Mouse (Mus musculus) layer of hippocampus, postnatal 25 days (tissue): Measurements from ENCODE around the gene Lag3. TPM values are rescaled to one million over a fixed set of nuclear protein-coding genes. Genes with fewer than 3 reads are reported as not detected.
A peak's percentile ranks its signal among the peaks of the same experiment; 100 is the strongest.

Experiments
- DNase-seq, 2 experiments: peaks; one replicate each; pipeline ENCODE4 v3.0.0; 2022; ENCODE audit warnings: mixed read lengths in 2 of 2, low spot score in 1 of 2; ENCODE audit errors: extremely low spot score in 1 of 2
- total RNA-seq, 2 experiments: library from RNA; stranded (reverse); gene quantifications; 2 replicates each; pipeline ENCODE4 v1.2.3; 2021

The Lag3 gene
- total RNA-seq, 2 experiments from 2014 or later, result 2.4 to 2.6 TPM

GRCm38 (mm10) chr6:124861802-124862201 lies 49.7 kb downstream of the Lag3 start:
- DNase-seq, result no peak

GRCm38 (mm10) chr6:124861266-124861665 lies 50.2 kb downstream of the Lag3 start:
- no peak for DNase-seq

GRCm38 (mm10) chr6:124860511-124860910 lies 51.0 kb downstream of the Lag3 start:
- DNase-seq, result no peak

- DNase-seq, result peak; percentile 83 to 96
Observed at GRCm38 (mm10) chr6:124859725-124860124, 51.8 kb downstream of the Lag3 start.

GRCm38 (mm10) chr6:124858561-124859318 lies 52.8 kb downstream of the Lag3 start:
- DNase-seq, result no peak

GRCm38 (mm10) chr6:124857840-124858530 lies 53.5 kb downstream of the Lag3 start:
- no peak for DNase-seq

GRCm38 (mm10) chr6:124856916-124857839 lies 54.3 kb downstream of the Lag3 start, which contains the start of gene P3h3:
Gene P3h3, minus strand, starts transcription at chr6:124857752.
- DNase-seq, result peak; percentile 74 to 78

GRCm38 (mm10) chr6:124856321-124856720 lies 55.2 kb downstream of the Lag3 start:
- DNase-seq, result no peak

GRCm38 (mm10) chr6:124854647-124855046 lies 56.9 kb downstream of the Lag3 start:
- DNase-seq, result no peak

Other genes starting within 250 kb of the Lag3 start
- 10 to 100 TPM; 30.9 to 34.0 TPM for gene Lpcat3, start 248.7 kb downstream of the Lag3 start, total RNA-seq
- gene Emg1, start 199.5 kb downstream of the Lag3 start, total RNA-seq, result 10 to 100 TPM; 51.3 to 54.4 TPM
- 100 to 1,000 TPM; 120 to 124 TPM for gene Phb2, start 199.4 kb downstream of the Lag3 start, total RNA-seq
- 1 to 10 TPM; 2.9 to 4.0 TPM for gene Ptpn6, start 173.0 kb downstream of the Lag3 start, total RNA-seq
- 100 to 1,000 TPM; 350 to 372 TPM for gene Grcc10, start 170.3 kb downstream of the Lag3 start, total RNA-seq
- under 1 TPM in 1 of 2 experiments, not detected in 1; 0.71 TPM for gene Gm45234, start 155.7 kb downstream of the Lag3 start, total RNA-seq
- 100 to 1,000 TPM; 134 to 159 TPM for gene Atn1, start 155.2 kb downstream of the Lag3 start, total RNA-seq
- 1,000 to 10,000 TPM in 1 of 2 experiments, 100 to 1,000 TPM in 1; 947 to 1,030 TPM for gene Eno2, start 142.0 kb downstream of the Lag3 start, total RNA-seq
- gene Lrrc23, start 132.0 kb downstream of the Lag3 start, total RNA-seq, result 1 to 10 TPM; 1.7 TPM
- 1 to 10 TPM; 4.5 to 6.0 TPM for gene Spsb2, start 103.0 kb downstream of the Lag3 start, total RNA-seq
- 100 to 1,000 TPM; 685 to 811 TPM for gene Tpi1, start 97.4 kb downstream of the Lag3 start, total RNA-seq
- gene Usp5, start 82.2 kb downstream of the Lag3 start, total RNA-seq, result 100 to 1,000 TPM; 164 to 183 TPM
- gene Cdca3, start 82.2 kb downstream of the Lag3 start, total RNA-seq, result 1 to 10 TPM; 1.1 to 1.2 TPM
- gene Gnb3, start 71.4 kb downstream of the Lag3 start, total RNA-seq, result under 1 TPM in 1 of 2 experiments, not detected in 1; 0.26 TPM
- gene P3h3, start 54.0 kb downstream of the Lag3 start, total RNA-seq, result 10 to 100 TPM; 18.5 to 30.1 TPM
- gene Gpr162, start 47.7 kb downstream of the Lag3 start, total RNA-seq, result 100 to 1,000 TPM; 184 to 196 TPM
- gene Cd4, start 23.5 kb downstream of the Lag3 start, total RNA-seq, result under 1 TPM; 0.22 to 0.26 TPM
- 1,000 to 10,000 TPM; 1,178 to 1,233 TPM for gene Ptms, start 8.4 kb upstream of the Lag3 start, total RNA-seq
- gene Mlf2, start 19.7 kb upstream of the Lag3 start, total RNA-seq, result 100 to 1,000 TPM; 670 to 704 TPM
- gene Cops7a, start 53.8 kb upstream of the Lag3 start, total RNA-seq, result 100 to 1,000 TPM; 144 to 151 TPM
- 100 to 1,000 TPM; 139 to 188 TPM for gene Pianp, start 85.0 kb upstream of the Lag3 start, total RNA-seq
- 10 to 100 TPM; 42.4 to 49.6 TPM for gene Zfp384, start 97.4 kb upstream of the Lag3 start, total RNA-seq
- gene Ing4, start 128.1 kb upstream of the Lag3 start, total RNA-seq, result 10 to 100 TPM; 61.4 to 61.5 TPM
- gene Acrbp, start 138.0 kb upstream of the Lag3 start, total RNA-seq, result 10 to 100 TPM in 1 of 2 experiments, 1 to 10 TPM in 1; 8.2 to 12.4 TPM
- under 1 TPM; 0.35 to 0.96 TPM for gene Lpar5, start 156.2 kb upstream of the Lag3 start, total RNA-seq
- 100 to 1,000 TPM; 153 to 194 TPM for gene Chd4, start 184.3 kb upstream of the Lag3 start, total RNA-seq
- gene Nop2, start 220.2 kb upstream of the Lag3 start, total RNA-seq, result 10 to 100 TPM; 29.5 TPM
- 10 to 100 TPM; 63.4 to 77.7 TPM for gene Iffo1, start 233.5 kb upstream of the Lag3 start, total RNA-seq